Mouse (Mus musculus) testis, adult 2 months (tissue): ENCODE data around the gene Zdhhc17.

ENCODE experiments used
- CTCF ChIP-seq: fragments of 200-500 bp; IDR thresholded peaks from 2 replicates; pipeline ENCODE4 v1.5.1; 2012; ENCODE audit warnings: low read depth, mild to moderate bottlenecking, inconsistent platforms, low read length, moderate library complexity; ENCODE audit not compliant: control insufficient read depth, insufficient read depth, insufficient replicate concordance
- POLR2A ChIP-seq: fragments of 200-500 bp; IDR thresholded peaks from 2 replicates; pipeline ENCODE4 v1.6.1; 2012; ENCODE audit warnings: low read depth, mild to moderate bottlenecking, inconsistent platforms, low read length, moderate library complexity; ENCODE audit not compliant: control insufficient read depth

DNA sequence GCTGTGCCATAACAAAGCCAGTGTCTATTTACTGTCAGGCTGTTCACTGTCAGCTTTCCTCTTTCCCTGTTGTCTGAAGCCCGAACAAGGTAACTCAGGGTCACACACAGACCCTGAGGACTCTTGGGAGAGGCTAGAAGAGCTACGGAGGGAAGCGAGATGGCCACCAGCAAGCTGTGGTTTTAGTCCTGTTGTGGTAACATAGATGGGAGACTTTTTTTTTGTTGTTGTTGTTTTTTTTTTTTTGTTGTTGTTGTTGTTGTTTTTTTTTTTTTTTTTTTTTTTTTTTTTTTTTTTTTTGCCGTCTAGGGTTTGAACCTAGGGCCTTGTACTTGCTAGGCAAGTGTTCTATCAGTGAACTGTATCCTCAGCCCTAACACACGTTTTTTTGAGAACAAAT lies 76.4 kb downstream of the Zdhhc17 start:
- TF ChIP-seq CTCF: no peak
- no peak for TF ChIP-seq POLR2A
